Mouse (Mus musculus): ENCODE data around the gene Pithd1. TPM values are rescaled to one million over a fixed set of nuclear protein-coding genes. Genes with fewer than 3 reads are reported as not detected.

Pithd1 gene
- total RNA-seq, 2 experiments from 2014 or later, result 87.4 to 89.4 TPM

DNA sequence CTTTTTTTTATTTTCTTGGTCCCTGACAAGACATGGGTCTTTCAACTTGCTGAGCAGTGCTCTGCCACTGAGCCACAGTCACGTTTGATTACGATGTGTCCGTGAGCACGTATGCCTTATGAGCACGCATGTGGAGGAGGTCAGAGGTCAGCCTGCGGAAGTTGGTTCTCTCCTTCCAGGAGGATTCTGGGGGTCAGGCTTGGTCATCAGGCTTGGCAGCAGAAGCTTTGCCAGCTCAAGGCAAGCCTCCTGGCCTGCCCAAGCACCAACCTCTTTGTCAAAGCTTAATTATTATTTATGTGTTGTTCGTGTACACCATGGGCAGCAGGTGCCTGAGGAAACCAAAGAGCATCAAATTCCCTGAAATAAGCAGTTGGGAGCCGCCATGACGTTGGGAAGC, 58.7 kb downstream of the Pithd1 start:
- DNase-seq, result no peak

DNA sequence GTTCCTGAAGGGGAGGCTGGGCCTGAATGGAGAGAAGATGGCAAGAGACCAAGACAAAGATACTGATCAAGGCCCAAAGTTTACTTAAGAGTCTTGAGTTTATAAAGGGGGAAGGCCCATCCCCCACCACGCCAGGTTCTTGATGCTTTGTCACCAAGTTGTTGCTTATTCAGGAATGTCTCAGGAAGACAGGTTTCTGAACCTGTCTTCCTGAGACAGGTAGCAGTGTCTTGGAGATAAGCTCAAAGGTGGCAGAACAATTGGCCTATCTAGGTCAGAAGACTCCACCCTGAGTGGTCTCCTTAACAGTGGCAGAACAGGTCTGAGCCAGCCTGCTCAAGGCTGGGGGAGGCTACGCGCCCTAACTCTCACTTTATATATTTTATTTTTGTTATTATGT, 60.2 kb downstream of the Pithd1 start:
- DNase-seq, result no peak

DNA sequence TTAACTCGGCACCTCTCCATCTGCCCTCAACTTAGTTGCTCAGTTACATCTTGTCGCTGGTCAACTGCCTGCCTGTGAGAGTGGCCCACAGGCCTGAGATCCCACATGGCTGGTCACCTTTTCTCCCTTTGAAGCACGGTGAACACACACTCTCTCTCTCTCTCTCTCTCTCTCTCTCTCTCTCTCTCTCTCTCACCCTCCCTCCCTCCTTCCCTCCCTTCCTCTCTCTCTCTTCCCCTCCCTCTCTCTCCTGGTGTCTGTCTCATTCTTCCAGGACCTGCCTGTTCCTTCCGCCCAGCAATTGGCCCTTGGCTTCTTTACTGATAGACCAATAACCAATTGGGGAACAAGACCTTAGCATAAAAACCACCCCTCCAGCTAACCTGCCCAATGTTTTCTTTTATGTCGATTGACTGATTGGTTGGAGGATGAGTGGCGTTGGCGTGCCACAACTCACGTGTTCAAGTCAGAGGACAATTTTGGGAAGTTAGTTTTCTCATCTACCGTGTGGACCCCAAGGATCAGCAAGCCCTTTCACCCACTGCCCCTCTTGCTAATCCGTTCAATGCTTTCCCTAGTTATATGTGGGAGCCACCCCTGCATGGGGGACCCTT, 60.8 kb downstream of the Pithd1 start:
- no peak for DNase-seq

Other genes with a start within 250 kb of the Pithd1 start
- under 1 TPM; 0.60 to 0.71 TPM for gene Myom3, start 227.5 kb downstream of the Pithd1 start, total RNA-seq (2021)
- gene Srsf10, start 131.5 kb downstream of the Pithd1 start, total RNA-seq (2021), result 100 to 1,000 TPM in 1 of 2 experiments, 10 to 100 TPM in 1; 93.9 to 103 TPM
- 10 to 100 TPM; 54.5 to 56.3 TPM for gene Pnrc2, start 113.4 kb downstream of the Pithd1 start, total RNA-seq (2021)
- gene Cnr2, start 91.9 kb downstream of the Pithd1 start, total RNA-seq (2021), result under 1 TPM in 1 of 2 experiments, not detected in 1; 0.15 TPM
- 10 to 100 TPM; 33.4 to 43.1 TPM for gene Fuca1, start 66.5 kb downstream of the Pithd1 start, total RNA-seq (2021)
- gene Hmgcl, start 40.8 kb downstream of the Pithd1 start, total RNA-seq (2021), result 10 to 100 TPM; 35.5 to 36.4 TPM
- 10 to 100 TPM; 17.7 to 20.7 TPM for gene Gale, start 23.5 kb downstream of the Pithd1 start, total RNA-seq (2021)
- 100 to 1,000 TPM in 1 of 2 experiments, 10 to 100 TPM in 1; 93.4 to 106 TPM for gene Lypla2, start 14.6 kb downstream of the Pithd1 start, total RNA-seq (2021)
- 10 to 100 TPM; 28.7 to 30.3 TPM for gene Eloa, start 34.5 kb upstream of the Pithd1 start, total RNA-seq (2021)
- gene Rpl11, start 66.2 kb upstream of the Pithd1 start, total RNA-seq (2021), result 100 to 1,000 TPM; 284 to 295 TPM
- 10 to 100 TPM; 35.4 to 42.4 TPM for gene Id3, start 156.2 kb upstream of the Pithd1 start, total RNA-seq (2021)
- under 1 TPM; 0.63 to 0.72 TPM for gene E2f2, start 185.1 kb upstream of the Pithd1 start, total RNA-seq (2021)
- 1 to 10 TPM; 3.1 to 3.2 TPM for gene Asap3, start 219.1 kb upstream of the Pithd1 start, total RNA-seq (2021)